Mouse (Mus musculus) hindbrain, embryonic 14.5 days (tissue): ENCODE data around the gene Irs2. TPM values are rescaled to one million over a fixed set of nuclear protein-coding genes. Genes with fewer than 3 reads are reported as not detected.

ENCODE experiments used
- ATAC-seq: fragments of 200-750 bp; cut with Nextera tagmentation; 2 replicates; pipeline ENCODE4 v1.8.0; 2017; ENCODE audit warnings: moderate number of reproducible peaks, mild to moderate bottlenecking, moderate TSS enrichment, moderate library complexity; ENCODE audit not compliant: low FRiP score
- DNase-seq: peaks from one replicate; pipeline ENCODE4 v3.0.0-alpha.2; 2015; ENCODE audit warnings: low spot score
- H3K27ac ChIP-seq: fragments of 300-500 bp; sonication (generic); 2 replicates; pipeline ENCODE4 v1.5.1; 2014; ENCODE audit warnings: mild to moderate bottlenecking, moderate library complexity
- H3K27me3 ChIP-seq: fragments of 300-500 bp; sonication (generic); 2 replicates; pipeline ENCODE4 v1.6.1; 2014; ENCODE audit warnings: mild to moderate bottlenecking, low read length, mixed read lengths; ENCODE audit not compliant: control insufficient read depth, insufficient read depth
- H3K36me3 ChIP-seq: fragments of 300-500 bp; sonication (generic); replicated peaks from 2 replicates; pipeline ENCODE4 v1.6.1; 2014; ENCODE audit not compliant: control insufficient read depth, insufficient read depth
- H3K4me1 ChIP-seq: fragments of 300-500 bp; sonication (generic); replicated peaks from 2 replicates; pipeline ENCODE4 v1.6.1; 2014; ENCODE audit warnings: antibody characterized with exemption, low read length, mixed read lengths; ENCODE audit not compliant: control insufficient read depth, insufficient read depth
- H3K4me2 ChIP-seq: fragments of 300-500 bp; sonication (generic); replicated peaks from 2 replicates; pipeline ENCODE4 v1.6.1; 2014; ENCODE audit warnings: mild to moderate bottlenecking, moderate library complexity
- H3K4me3 ChIP-seq: fragments of 300-500 bp; sonication (generic); replicated peaks from 2 replicates; pipeline ENCODE4 v1.5.1; 2014; ENCODE audit warnings: mild to moderate bottlenecking, low read length
- H3K9ac ChIP-seq: fragments of 300-500 bp; sonication (generic); 2 replicates; pipeline ENCODE4 v1.6.1; 2014
- H3K9me3 ChIP-seq: fragments of 300-500 bp; sonication (generic); 2 replicates; pipeline ENCODE4 v1.6.1; 2016; ENCODE audit warnings: low read length; ENCODE audit not compliant: control insufficient read depth
- WGBS: fragments of 180-500 bp; shearing (Covaris S2); extraction: QIAGEN DNeasy Blood & Tissue Kit; methylation state at CpG from one replicate; pipeline ENCODE4 v1.1.7; 2014; 5-methylcytosine and 5-hydroxymethylcytosine counted together
- polyA plus RNA-seq: library from polyadenylated mRNA; unstranded; fragments of >200 nt; fragmentation: Nextera tagmentation; extraction: Ambion mirVana; gene quantifications from 2 replicates; pipeline ENCODE4 v1.2.1, GENCODE M21; 2014

Gene Irs2
- polyA plus RNA-seq, 1 experiment from 2014 or later = 5.4 TPM

- H3K36me3 ChIP-seq = no peaks in the 10 kb centered on the region
- no peak for ATAC-seq
- H3K4me3 ChIP-seq = no peak overlapping the region
Measured at GRCm38 (mm10) chr8:10938284-10938683, 70.0 kb downstream of the Irs2 start.

GRCm38 (mm10) chr8:10936646-10937045 is 71.6 kb downstream of the Irs2 start:
- ATAC-seq = no peak
- no peak for DNase-seq
- Histone ChIP-seq H3K4me2 (no peak overlapping the region), H3K27me3 (no peaks in the 10 kb centered on the region; the same call in 1 of the 2 replicates), H3K4me1 (0 out of 2 replicates have a peak, but pooled peaks cover 6% of the 10 kb centered on the region), H3K4me3 (no peak overlapping the region), H3K36me3 (no peaks in the 10 kb centered on the region), H3K9me3 (no peaks in the 10 kb centered on the region), H3K9ac (no peak overlapping the region), H3K27ac (no peak overlapping the region)
- WGBS = 76% methylated on average over 9 of the region's 9 CpGs

More at GRCm38 (mm10) chr8:10938284-10938683, 70.0 kb downstream of the Irs2 start:
- H3K4me1 ChIP-seq = 0 out of 2 replicates have a peak, but pooled peaks cover 6% of the 10 kb centered on the region
- no peak overlapping the region for H3K4me2 ChIP-seq
- no peak for DNase-seq
- H3K27ac ChIP-seq = no peak overlapping the region
- H3K9ac ChIP-seq = no peak overlapping the region
- H3K9me3 ChIP-seq = no peaks in the 10 kb centered on the region
- no peaks in the 10 kb centered on the region; the same call in 1 of the 2 replicates for H3K27me3 ChIP-seq
- 82% methylated on average over 6 of the region's 6 CpGs for WGBS

DNA sequence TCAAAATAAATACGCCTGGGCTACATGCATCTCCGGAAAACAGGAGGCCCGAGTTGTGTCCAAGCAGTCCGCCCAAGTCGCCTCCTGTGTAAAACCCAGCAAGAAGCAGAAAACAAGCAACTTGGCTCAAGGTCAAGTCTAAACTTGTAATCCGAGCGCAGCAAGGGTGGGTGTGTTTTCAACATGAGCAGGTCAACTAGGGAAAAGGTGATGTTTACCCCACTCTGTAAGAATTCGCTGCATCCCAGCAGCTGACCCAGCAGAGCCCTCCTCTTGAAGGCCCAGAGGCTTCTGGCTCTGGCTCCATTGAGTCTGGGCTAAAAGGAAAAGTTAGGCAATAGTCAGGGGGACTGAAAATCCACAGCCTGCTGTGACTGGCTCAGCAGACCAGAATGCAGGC is 73.0 kb downstream of the Irs2 start:
- ATAC-seq (no peak), DNase-seq (no peak)
- Histone ChIP-seq H3K9ac (no peak overlapping the region), H3K27me3 (no peaks in the 10 kb centered on the region; the same call in 1 of the 2 replicates), H3K4me2 (no peak overlapping the region), H3K27ac (no peak overlapping the region), H3K4me3 (no peak overlapping the region), H3K4me1 (0 out of 2 replicates have a peak, but pooled peaks cover 6% of the 10 kb centered on the region), H3K36me3 (no peaks in the 10 kb centered on the region), H3K9me3 (no peaks in the 10 kb centered on the region)
- WGBS = 79% methylated on average over 8 of the region's 8 CpGs
